Mouse (Mus musculus) stomach, postnatal 0 days (tissue): ENCODE data around the gene Pcmt1.

Source experiments
- CTCF ChIP-seq: IDR thresholded peaks from 2 replicates; pipeline ENCODE4 v1.5.1; 2016; ENCODE audit warnings: antibody characterized with exemption, low read depth, mild to moderate bottlenecking, moderate library complexity
- EP300 ChIP-seq: optimal IDR thresholded peaks from 2 replicates; pipeline ENCODE3; 2016; ENCODE audit warnings: antibody characterized with exemption

DNA sequence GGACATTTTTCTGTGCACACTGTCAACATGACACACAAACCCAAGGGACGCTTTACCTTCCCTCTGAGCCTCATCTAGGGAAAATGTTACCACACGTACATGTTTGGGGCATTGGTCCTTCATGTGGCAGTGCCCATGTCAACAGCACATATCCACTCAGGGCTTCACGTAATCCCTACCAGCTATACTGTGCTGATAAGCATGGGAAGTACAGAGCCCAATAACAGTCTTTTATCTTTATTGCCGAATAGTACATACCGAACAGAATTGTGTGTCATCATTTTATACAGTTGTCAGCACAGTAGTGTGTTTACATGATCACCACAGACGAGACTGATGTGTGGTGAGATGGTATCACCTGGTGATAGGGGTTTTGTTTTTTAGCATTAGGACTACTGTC, 6.0 kb upstream of the Pcmt1 start:
- TF ChIP-seq CTCF (no peak), EP300 (no peak)
